Mouse (Mus musculus): Measurements from ENCODE around the gene Snf8.

Gene Snf8

GRCm38 (mm10) chr11:96074351-96075176, 39.9 kb downstream of the Snf8 start:
- no peak for DNase-seq (ENCODE audit: low read depth, low spot score)

GRCm38 (mm10) chr11:96075177-96075508, 40.5 kb downstream of the Snf8 start:
- DNase-seq (ENCODE audit: low read depth, low spot score): no peak

- peak; percentile 100 for DNase-seq (ENCODE audit: low read depth, low spot score)
Observed at GRCm38 (mm10) chr11:96075509-96076220, 41.0 kb downstream of the Snf8 start, which contains the start of gene Atp5g1. TSS of gene Atp5g1 (minus strand) at chr11:96075670.

- DNase-seq (ENCODE audit: low read depth, low spot score): no peak
Observed at GRCm38 (mm10) chr11:96076221-96077105, 41.8 kb downstream of the Snf8 start.

GRCm38 (mm10) chr11:96080736-96081135, 46.1 kb downstream of the Snf8 start:
- DNase-seq (ENCODE audit: low read depth, low spot score): peak; percentile 45

GRCm38 (mm10) chr11:96082682-96083081, 48.0 kb downstream of the Snf8 start:
- DNase-seq (ENCODE audit: low read depth, low spot score): no peak

GRCm38 (mm10) chr11:96087981-96088380, 53.3 kb downstream of the Snf8 start:
- DNase-seq (ENCODE audit: low read depth, low spot score): peak; percentile 69

- peak; percentile 59 for DNase-seq (ENCODE audit: low read depth, low spot score)
Observed at GRCm38 (mm10) chr11:96091073-96091472, 56.4 kb downstream of the Snf8 start.

GRCm38 (mm10) chr11:96092674-96093291, 58.1 kb downstream of the Snf8 start:
- DNase-seq (ENCODE audit: low read depth, low spot score): no peak

- DNase-seq (ENCODE audit: low read depth, low spot score): peak; percentile 67
Observed at GRCm38 (mm10) chr11:96093361-96093760, 58.7 kb downstream of the Snf8 start.
